12 mouse cellular contexts compared by ENCODE assay signal in genomic region chr13:62978104-62978503, GRCm38 (mm10). TPM values are rescaled to one million over a fixed set of nuclear protein-coding genes. Genes with fewer than 3 reads are reported as not detected.
DNase-seq lines count a peak whose midpoint lies in the region; ATAC-seq and TF ChIP-seq lines count a peak whose summit lies in the region.
"Had no signal": no experiment of that assay in that cellular context is flagged by ENCODE, and none has a peak within 500 bp of the region (broad histone marks: within the 10 kb centered on the region; RNA-seq: fewer than 3 reads in every experiment).

No protein-coding gene starts in this region.

- TF ChIP-seq POLR2A in limb, embryonic 14.5 days (IDR thresholded peaks at IDR 0.05; ENCODE audit: borderline replicate concordance, extremely low read depth, insufficient read depth, insufficient read length) = no peak

- peak; percentile 59; the same call in 1 of the 2 replicates for ATAC-seq in intestine, embryonic 15.5 days
- no peak for ATAC-seq in intestine, postnatal 0 days
- ATAC-seq in common myeloid progenitor, adult 5-6 weeks (replicated peaks; ENCODE audit: low read depth, poor library complexity, severe bottlenecking) = peak; percentile 62
- no peak for ATAC-seq in limb, embryonic 14.5 days (ENCODE audit: low FRiP score, low read depth)
- ATAC-seq in megakaryocyte, adult 5-6 weeks (ENCODE audit: poor library complexity, severe bottlenecking) = no peak
- ATAC-seq: forebrain, embryonic 13.5 days had no signal

- H3K4me1 ChIP-seq in intestine, embryonic 15.5 days (replicated peaks) = peaks cover 3% of the 10 kb centered on the region; the same call in 1 of the 2 replicates
- 0 out of 2 replicates have a peak, but pooled peaks cover 5% of the 10 kb centered on the region for H3K4me1 ChIP-seq in intestine, postnatal 0 days (replicated peaks; ENCODE audit: control insufficient read depth, insufficient read depth, low read length)
- peaks cover 23% of the 10 kb centered on the region for H3K4me1 ChIP-seq in limb, embryonic 14.5 days (ENCODE audit: control insufficient read depth, insufficient read depth, low read length)
- H3K4me1 ChIP-seq: forebrain, embryonic 13.5 days had no signal

- TF ChIP-seq CTCF in intestine, postnatal 0 days (IDR thresholded peaks at IDR 0.05; ENCODE audit: low read depth) = no peak

- no peaks in the 10 kb centered on the region for H3K9me3 ChIP-seq in intestine, embryonic 15.5 days
- no peaks in the 10 kb centered on the region for H3K9me3 ChIP-seq in intestine, postnatal 0 days (ENCODE audit: control insufficient read depth)
- H3K9me3 ChIP-seq in limb, embryonic 14.5 days (ENCODE audit: control insufficient read depth, low read length) = no peaks in the 10 kb centered on the region
- H3K9me3 ChIP-seq: forebrain, embryonic 13.5 days; limb, embryonic 12.5 days had no signal

- H3K9ac ChIP-seq in intestine, embryonic 15.5 days = no peak overlapping the region
- H3K9ac ChIP-seq in intestine, postnatal 0 days (ENCODE audit: low read depth, low read length) = no peak overlapping the region
- H3K9ac ChIP-seq in limb, embryonic 14.5 days (ENCODE audit: low read depth, low read length, severe bottlenecking) = no peak overlapping the region; the same call in 1 of the 2 replicates
- H3K9ac ChIP-seq: forebrain, embryonic 13.5 days; limb, embryonic 12.5 days had no signal

- H3K27me3 ChIP-seq in intestine, embryonic 15.5 days (replicated peaks) = no peaks in the 10 kb centered on the region
- H3K27me3 ChIP-seq in intestine, postnatal 0 days (replicated peaks; ENCODE audit: control insufficient read depth, insufficient read depth, low read length) = no peaks in the 10 kb centered on the region
- no peaks in the 10 kb centered on the region for H3K27me3 ChIP-seq in limb, embryonic 14.5 days (ENCODE audit: control insufficient read depth, insufficient read depth, low read length)
- H3K27me3 ChIP-seq: CH12.LX; forebrain, embryonic 13.5 days; limb, embryonic 12.5 days had no signal

- no peak overlapping the region for H3K4me3 ChIP-seq in intestine, embryonic 15.5 days (replicated peaks)
- H3K4me3 ChIP-seq in intestine, postnatal 0 days (ENCODE audit: low read depth, low read length) = no peak overlapping the region
- no peak overlapping the region for H3K4me3 ChIP-seq in limb, embryonic 14.5 days (replicated peaks; ENCODE audit: low read length)
- H3K4me3 ChIP-seq: forebrain, embryonic 13.5 days; limb, embryonic 12.5 days had no signal

- H3K27ac ChIP-seq in intestine, embryonic 15.5 days = no peak overlapping the region
- H3K27ac ChIP-seq in intestine, postnatal 0 days (ENCODE audit: low read depth, low read length) = no peak overlapping the region
- H3K27ac ChIP-seq in limb, embryonic 14.5 days (replicated peaks; ENCODE audit: low read depth, low read length) = no peak overlapping the region
- H3K27ac ChIP-seq: forebrain, embryonic 13.5 days; limb, embryonic 12.5 days had no signal

- no peaks in the 10 kb centered on the region for H3K36me3 ChIP-seq in intestine, embryonic 15.5 days
- H3K36me3 ChIP-seq in intestine, postnatal 0 days (ENCODE audit: control insufficient read depth, insufficient read depth) = no peaks in the 10 kb centered on the region
- H3K36me3 ChIP-seq in limb, embryonic 14.5 days (ENCODE audit: control insufficient read depth, insufficient read depth, low read length) = no peaks in the 10 kb centered on the region
- H3K36me3 ChIP-seq: limb, embryonic 12.5 days had no signal

- no peak overlapping the region for H3K4me2 ChIP-seq in intestine, embryonic 15.5 days (replicated peaks)
- no peak overlapping the region for H3K4me2 ChIP-seq in intestine, postnatal 0 days (replicated peaks; ENCODE audit: low read depth)
- no peak overlapping the region for H3K4me2 ChIP-seq in limb, embryonic 14.5 days (replicated peaks; ENCODE audit: low read depth, low read length, severe bottlenecking)
- H3K4me2 ChIP-seq: forebrain, embryonic 13.5 days; limb, embryonic 12.5 days had no signal

- DNase-seq in kidney, adult 18-20 months = peak; percentile 28
- DNase-seq in limb, embryonic 14.5 days (ENCODE audit: low spot score) = peak; percentile 7
- no peak for DNase-seq in layer of hippocampus, adult 9-11 months
- no peak for DNase-seq in left cerebral cortex, adult 18-20 months (ENCODE audit: low spot score in 2 of 2)
- DNase-seq: gastrocnemius, postnatal 14 days had no signal

RNA-seq across cellular contexts. Expression of gene 2010111I01Rik, which starts 13.4 kb away (rescaled TPM):
- polyA plus RNA-seq in intestine, embryonic 15.5 days (2015; fragmentation: Nextera tagmentation; extraction: Ambion mirVana) = 93.5 and 96.3 TPM in 2 replicates
- 72.7 and 73.3 TPM in 2 replicates for polyA plus RNA-seq in intestine, postnatal 0 days (2015; fragmentation: Nextera tagmentation; extraction: Ambion mirVana)
- total RNA-seq in common myeloid progenitor, adult 5-6 weeks (2017) = 66.2 and 88.1 TPM in 2 replicates
- polyA plus RNA-seq in limb, embryonic 14.5 days (2012; rRNA removed) = 220 and 231 TPM in 2 replicates
- polyA plus RNA-seq in limb, embryonic 14.5 days (2014; fragmentation: Nextera tagmentation; extraction: Ambion mirVana) = 255 and 281 TPM in 2 replicates
- total RNA-seq in left cerebral cortex, adult 18-20 months (2021) = 100 to 1,000 TPM; 104 to 111 TPM
- total RNA-seq in megakaryocyte, adult 5-6 weeks (2015) = 18.1 and 20.1 TPM in 2 replicates
- 21.5 and 21.9 TPM in 2 replicates for total RNA-seq in megakaryocyte, adult 5-6 weeks (2017)

Comparison
In these comparisons a context has a peak if more than half of its experiments do, and no peak if none do; other contexts are left out.
1. ATAC-seq: peak in intestine, embryonic 15.5 days (single experiment) and common myeloid progenitor, adult 5-6 weeks (single experiment); none in intestine, postnatal 0 days (single experiment), limb, embryonic 14.5 days (single experiment) and megakaryocyte, adult 5-6 weeks (single experiment).
2. DNase-seq: peak in kidney, adult 18-20 months (single experiment) and limb, embryonic 14.5 days (single experiment); none in layer of hippocampus, adult 9-11 months (single experiment) and left cerebral cortex, adult 18-20 months (0 of 2).